Mouse (Mus musculus) intestine, embryonic 15.5 days (tissue): Measurements from ENCODE around the gene Olfr862. TPM values are rescaled to one million over a fixed set of nuclear protein-coding genes. Genes with fewer than 3 reads are reported as not detected.
A peak's percentile ranks its signal among the peaks of the same experiment; 100 is the strongest.

Experiments
- ATAC-seq: fragments of 200-750 bp; cut with Nextera tagmentation; 2 replicates; pipeline ENCODE4 v1.8.0; 2017; ENCODE audit warnings: moderate TSS enrichment, moderate library complexity
- H3K27ac ChIP-seq: fragments of 300-500 bp; sonication (generic); 2 replicates; pipeline ENCODE4 v1.5.1; 2015; ENCODE audit warnings: mild to moderate bottlenecking, inconsistent platforms
- H3K27me3 ChIP-seq: fragments of 300-500 bp; sonication (generic); replicated peaks from 2 replicates; pipeline ENCODE4 v1.6.1; 2015; ENCODE audit warnings: inconsistent platforms
- H3K36me3 ChIP-seq: fragments of 300-500 bp; sonication (generic); 2 replicates; pipeline ENCODE4 v1.6.1; 2015; ENCODE audit warnings: inconsistent platforms
- H3K4me1 ChIP-seq: fragments of 300-500 bp; sonication (generic); replicated peaks from 2 replicates; pipeline ENCODE4 v1.6.1; 2015; ENCODE audit warnings: inconsistent platforms
- H3K4me2 ChIP-seq: fragments of 300-500 bp; sonication (generic); replicated peaks from 2 replicates; pipeline ENCODE4 v1.6.1; 2015; ENCODE audit warnings: mild to moderate bottlenecking, inconsistent platforms
- H3K4me3 ChIP-seq: fragments of 300-500 bp; sonication (generic); replicated peaks from 2 replicates; pipeline ENCODE4 v1.5.1; 2015; ENCODE audit warnings: inconsistent platforms
- H3K9ac ChIP-seq: fragments of 300-500 bp; sonication (generic); 2 replicates; pipeline ENCODE4 v1.6.1; 2015; ENCODE audit warnings: inconsistent platforms
- H3K9me3 ChIP-seq: fragments of 300-500 bp; sonication (generic); 2 replicates; pipeline ENCODE4 v1.6.1; 2016; ENCODE audit warnings: inconsistent platforms
- WGBS: fragments of 180-500 bp; shearing (Covaris S2); methylation state at CpG from one replicate; pipeline ENCODE4 v1.1.7; 2015; 5-methylcytosine and 5-hydroxymethylcytosine counted together
- polyA plus RNA-seq: library from polyadenylated mRNA; unstranded; fragments of >200 nt; fragmentation: Nextera tagmentation; extraction: Ambion mirVana; gene quantifications from 2 replicates; pipeline ENCODE4 v1.2.1, GENCODE M21; 2015

Gene Olfr862
- polyA plus RNA-seq: not detected in 2 replicates

- no peaks in the 10 kb centered on the region for H3K9me3 ChIP-seq
- H3K4me3 ChIP-seq: no peak within 1 kb of the TSS
- H3K4me2 ChIP-seq: no peak within 1 kb of the TSS
- ATAC-seq: no peak
- H3K27me3 ChIP-seq: no peaks in the 10 kb centered on the region
- H3K4me1 ChIP-seq: no peaks in the 10 kb centered on the region
- H3K9ac ChIP-seq: no peak within 1 kb of the TSS
- H3K27ac ChIP-seq: no peak within 1 kb of the TSS
- no peaks in the 10 kb centered on the region for H3K36me3 ChIP-seq
Measured at GRCm38 (mm10) chr9:19887904-19888303, at the start of gene Olfr862. Olfr862 (minus strand) TSS chr9:19888004.

- Histone ChIP-seq H3K9ac (no peak within 1 kb of the TSS), H3K4me1 (no peaks in the 10 kb centered on the region), H3K9me3 (no peaks in the 10 kb centered on the region), H3K4me3 (no peak within 1 kb of the TSS), H3K27me3 (no peaks in the 10 kb centered on the region), H3K27ac (no peak within 1 kb of the TSS), H3K4me2 (no peak within 1 kb of the TSS), H3K36me3 (no peaks in the 10 kb centered on the region)
- WGBS: 91% methylated on average over 2 of the region's 2 CpGs
- ATAC-seq: no peak
Measured at GRCm38 (mm10) chr9:19916565-19916964, 28.8 kb upstream of the Olfr862 start, which contains the start of gene Olfr77. Olfr77 (plus strand) TSS chr9:19916865.

- no peak overlapping the region for H3K4me3 ChIP-seq
- H3K9me3 ChIP-seq: no peaks in the 10 kb centered on the region
- H3K27ac ChIP-seq: no peak overlapping the region
- H3K9ac ChIP-seq: no peak overlapping the region
- no peak overlapping the region for H3K4me2 ChIP-seq
- H3K27me3 ChIP-seq: no peaks in the 10 kb centered on the region
- H3K36me3 ChIP-seq: no peaks in the 10 kb centered on the region
- peak; percentile 28; the same call in 1 of the 2 replicates for ATAC-seq
- no peaks in the 10 kb centered on the region for H3K4me1 ChIP-seq
- WGBS: 56% methylated on average over 4 of the region's 4 CpGs
Measured at GRCm38 (mm10) chr9:19911170-19911569, 23.4 kb upstream of the Olfr862 start.

- Histone ChIP-seq H3K36me3 (no peaks in the 10 kb centered on the region), H3K4me2 (no peak within 1 kb of the TSS), H3K27me3 (no peaks in the 10 kb centered on the region), H3K4me1 (no peaks in the 10 kb centered on the region), H3K9me3 (no peaks in the 10 kb centered on the region), H3K4me3 (no peak within 1 kb of the TSS), H3K9ac (no peak within 1 kb of the TSS), H3K27ac (no peak within 1 kb of the TSS)
- WGBS: 83% methylated on average over 1 of the region's 1 CpGs
- no peak for ATAC-seq
Measured at GRCm38 (mm10) chr9:19849647-19850046, 38.2 kb downstream of the Olfr862 start, which contains the start of gene Olfr860. Olfr860 (minus strand) TSS chr9:19849747.

Other genes starting within 250 kb of the Olfr862 start
- not detected in 2 replicates for gene Olfr857, start 178.6 kb downstream of the Olfr862 start, polyA plus RNA-seq
- not detected in 2 replicates for gene Olfr58, start 107.7 kb downstream of the Olfr862 start, polyA plus RNA-seq
- not detected in 2 replicates for gene Olfr859, start 83.1 kb downstream of the Olfr862 start, polyA plus RNA-seq
- not detected in 2 replicates for gene Olfr860, start 38.3 kb downstream of the Olfr862 start, polyA plus RNA-seq
- 0.28 and 0.31 TPM in 2 replicates for gene Olfr77, start 28.9 kb upstream of the Olfr862 start, polyA plus RNA-seq
- not detected in 2 replicates for gene Olfr866, start 140.0 kb upstream of the Olfr862 start, polyA plus RNA-seq
- gene Olfr867, start 169.6 kb upstream of the Olfr862 start, polyA plus RNA-seq: not detected in 2 replicates
- gene Olfr868, start 210.6 kb upstream of the Olfr862 start, polyA plus RNA-seq: not detected in 2 replicates
- not detected in 2 replicates for gene Olfr869, start 241.0 kb upstream of the Olfr862 start, polyA plus RNA-seq